Mouse (Mus musculus) forebrain, embryonic 10.5 days (tissue): ENCODE data around the gene Tnfrsf26. TPM values are rescaled to one million over a fixed set of nuclear protein-coding genes. Genes with fewer than 3 reads are reported as not detected.

Experiments
- DNase-seq: peaks from one replicate; pipeline ENCODE4 v3.0.0-alpha.2; 2017; ENCODE audit warnings: low spot score; ENCODE audit errors: extremely low spot score
- H3K27ac ChIP-seq: fragments of 300-500 bp; sonication (generic); 2 replicates; pipeline ENCODE4 v1.5.1; 2016; ENCODE audit warnings: mild to moderate bottlenecking
- H3K27me3 ChIP-seq: fragments of 300-500 bp; sonication (generic); 2 replicates; pipeline ENCODE4 v1.6.1; 2016; ENCODE audit warnings: mild to moderate bottlenecking; ENCODE audit not compliant: poor library complexity, severe bottlenecking
- H3K36me3 ChIP-seq: fragments of 300-500 bp; sonication (generic); replicated peaks from 2 replicates; pipeline ENCODE4 v1.6.1; 2016; ENCODE audit warnings: mild to moderate bottlenecking, moderate library complexity
- H3K4me1 ChIP-seq: fragments of 300-500 bp; sonication (generic); 2 replicates; pipeline ENCODE4 v1.6.1; 2016
- H3K4me3 ChIP-seq: fragments of 300-500 bp; sonication (generic); 2 replicates; pipeline ENCODE4 v1.5.1; 2016; ENCODE audit warnings: mild to moderate bottlenecking, moderate library complexity
- H3K9me3 ChIP-seq: fragments of 300-500 bp; sonication (generic); 2 replicates; pipeline ENCODE4 v1.6.1; 2016; ENCODE audit warnings: mild to moderate bottlenecking, moderate library complexity
- WGBS: fragments of 180-500 bp; shearing (Covaris S2); methylation state at CpG from one replicate; pipeline ENCODE4 v1.1.7; 2016; 5-methylcytosine and 5-hydroxymethylcytosine counted together
- microRNA-seq: library from miRNA; unstranded; fragments of <30 nt; microRNA quantifications from one replicate; pipeline ENCODE4, GENCODE M21; 2017
- polyA plus RNA-seq: library from polyadenylated mRNA; unstranded; fragments of >200 nt; fragmentation: Nextera tagmentation; extraction: Ambion mirVana; gene quantifications from 2 replicates; pipeline ENCODE4 v1.2.1, GENCODE M21; 2016

Tnfrsf26 gene
- polyA plus RNA-seq, 1 experiment from 2014 or later: 0.35 TPM

DNA sequence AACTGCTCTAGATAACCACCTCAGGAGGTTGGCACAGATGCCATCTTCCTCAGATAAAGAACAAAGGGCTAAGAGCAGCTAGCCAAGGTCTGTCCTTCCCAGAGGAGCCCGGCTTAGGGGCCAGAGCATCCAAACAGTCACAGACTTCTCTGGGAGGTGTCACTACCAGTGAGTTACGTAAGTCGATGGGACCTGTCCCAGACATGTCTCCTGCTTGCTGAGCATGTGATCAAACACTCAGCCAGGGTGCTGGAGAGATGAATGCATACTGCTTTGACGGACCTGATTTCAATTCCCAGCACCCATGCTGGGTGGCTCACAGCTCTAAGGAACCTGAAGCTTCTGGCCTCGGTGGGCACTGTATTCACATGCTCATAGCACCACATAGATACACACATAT lies 40.9 kb downstream of the Tnfrsf26 start:
- Histone ChIP-seq H3K4me3 (no peak overlapping the region), H3K36me3 (peaks cover 99% of the 10 kb centered on the region), H3K4me1 (no peaks in the 10 kb centered on the region), H3K27ac (no peak overlapping the region), H3K9me3 (no peaks in the 10 kb centered on the region), H3K27me3 (no peaks in the 10 kb centered on the region)
- DNase-seq: no peak
- 91% methylated on average over 5 of the region's 5 CpGs for WGBS

- no peak overlapping the region for H3K4me3 ChIP-seq
- H3K4me1 ChIP-seq: no peaks in the 10 kb centered on the region
- WGBS: 46% methylated on average over 3 of the region's 3 CpGs
- H3K27me3 ChIP-seq: no peaks in the 10 kb centered on the region
- no peak overlapping the region for H3K27ac ChIP-seq
- H3K36me3 ChIP-seq: peaks cover 98% of the 10 kb centered on the region
- no peaks in the 10 kb centered on the region for H3K9me3 ChIP-seq
- DNase-seq: peak; percentile 57
Observed at GRCm38 (mm10) chr7:143583956-143584355, 44.6 kb downstream of the Tnfrsf26 start.

- DNase-seq: no peak
- 91% methylated on average over 5 of the region's 5 CpGs for WGBS
- H3K27me3 ChIP-seq: no peaks in the 10 kb centered on the region
- peaks cover 98% of the 10 kb centered on the region for H3K36me3 ChIP-seq
- H3K27ac ChIP-seq: no peak overlapping the region
- no peak overlapping the region for H3K4me3 ChIP-seq
- H3K4me1 ChIP-seq: no peaks in the 10 kb centered on the region
- H3K9me3 ChIP-seq: no peaks in the 10 kb centered on the region
Observed at GRCm38 (mm10) chr7:143583025-143583424, 45.5 kb downstream of the Tnfrsf26 start.

- Histone ChIP-seq H3K27me3 (no peaks in the 10 kb centered on the region), H3K36me3 (peaks cover 100% of the 10 kb centered on the region), H3K9me3 (no peaks in the 10 kb centered on the region), H3K4me3 (no peak overlapping the region), H3K27ac (no peak overlapping the region), H3K4me1 (no peaks in the 10 kb centered on the region)
- no peak for DNase-seq
- 94% methylated on average over 11 of the region's 11 CpGs for WGBS
Observed at GRCm38 (mm10) chr7:143575751-143576150, 52.8 kb downstream of the Tnfrsf26 start.

- H3K27me3 ChIP-seq: no peaks in the 10 kb centered on the region
- H3K4me1 ChIP-seq: no peaks in the 10 kb centered on the region
- no peak overlapping the region for H3K27ac ChIP-seq
- no peaks in the 10 kb centered on the region for H3K9me3 ChIP-seq
- no peak overlapping the region for H3K4me3 ChIP-seq
- H3K36me3 ChIP-seq: peaks cover 100% of the 10 kb centered on the region
- WGBS: 91% methylated on average over 3 of the region's 3 CpGs
- no peak for DNase-seq
Observed at GRCm38 (mm10) chr7:143565648-143566039, 62.9 kb downstream of the Tnfrsf26 start.

DNA sequence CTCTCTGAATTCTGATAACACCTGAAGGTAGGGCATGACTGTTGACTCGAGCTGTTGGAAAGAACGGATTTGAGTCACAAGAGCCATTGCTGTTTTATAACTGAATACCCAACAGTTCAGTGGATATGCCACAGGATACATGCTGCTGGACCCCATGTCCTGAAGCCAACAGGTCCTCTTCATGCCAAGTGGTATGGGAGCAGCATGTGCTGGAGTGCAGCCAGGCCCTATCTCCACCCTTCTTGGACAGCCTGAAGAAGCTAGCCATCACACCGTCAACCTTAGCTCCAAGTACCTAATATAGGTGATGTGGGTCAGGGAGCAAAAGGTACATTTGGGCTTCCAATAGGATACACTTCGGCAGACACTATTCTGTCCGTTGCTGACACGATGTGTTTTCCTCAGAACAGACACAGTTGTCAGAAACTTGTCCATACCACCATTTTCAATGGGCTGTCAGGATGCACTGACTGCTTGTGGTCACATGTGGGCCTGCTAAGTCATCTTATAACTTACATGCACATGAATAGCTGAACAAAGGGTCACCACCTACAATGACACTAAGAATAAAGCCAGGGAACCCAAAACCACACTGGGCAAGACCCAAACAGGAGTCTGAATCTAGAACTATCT lies 63.4 kb downstream of the Tnfrsf26 start:
- peaks cover 100% of the 10 kb centered on the region for H3K36me3 ChIP-seq
- H3K27ac ChIP-seq: no peak overlapping the region
- H3K4me1 ChIP-seq: no peaks in the 10 kb centered on the region
- DNase-seq: no peak
- no peaks in the 10 kb centered on the region for H3K27me3 ChIP-seq
- WGBS: 93% methylated on average over 6 of the region's 6 CpGs
- H3K4me3 ChIP-seq: no peak overlapping the region
- H3K9me3 ChIP-seq: no peaks in the 10 kb centered on the region

- Histone ChIP-seq H3K9me3 (no peaks in the 10 kb centered on the region), H3K36me3 (peaks cover 100% of the 10 kb centered on the region), H3K27me3 (no peaks in the 10 kb centered on the region), H3K27ac (no peak overlapping the region), H3K4me1 (no peaks in the 10 kb centered on the region), H3K4me3 (no peak overlapping the region)
- DNase-seq: no peak
- WGBS: 95% methylated on average over 5 of the region's 5 CpGs
Observed at GRCm38 (mm10) chr7:143563787-143564186, 64.7 kb downstream of the Tnfrsf26 start.

Small RNAs within 50 kb of the gene (microRNA-seq; reads per million reads assigned to microRNA genes)
- gene Mir7064: not detected

Other genes starting within 250 kb of the Tnfrsf26 start
- gene Cdkn1c, start 167.7 kb downstream of the Tnfrsf26 start, polyA plus RNA-seq: 194 and 230 TPM in 2 replicates
- 0.43 TPM in 2 replicates for gene Slc22a18, start 155.0 kb downstream of the Tnfrsf26 start, polyA plus RNA-seq
- 0.96 and 1.4 TPM in 2 replicates for gene Phlda2, start 125.6 kb downstream of the Tnfrsf26 start, polyA plus RNA-seq
- gene Nap1l4, start 79.6 kb downstream of the Tnfrsf26 start, polyA plus RNA-seq: 375 and 396 TPM in 2 replicates
- gene Cars, start 28.6 kb downstream of the Tnfrsf26 start, polyA plus RNA-seq: 87.3 and 93.9 TPM in 2 replicates
- 10.1 TPM in 2 replicates for gene Tnfrsf22, start 20.9 kb upstream of the Tnfrsf26 start, polyA plus RNA-seq
- 0.09 and 0.15 TPM in 2 replicates for gene Tnfrsf23, start 57.1 kb upstream of the Tnfrsf26 start, polyA plus RNA-seq
- 8.9 and 9.4 TPM in 2 replicates for gene Osbpl5, start 128.3 kb upstream of the Tnfrsf26 start, polyA plus RNA-seq
- not detected in 2 replicates for gene Mrgprg, start 138.3 kb upstream of the Tnfrsf26 start, polyA plus RNA-seq
- gene Mrgpre, start 155.8 kb upstream of the Tnfrsf26 start, polyA plus RNA-seq: 1.4 and 1.5 TPM in 2 replicates
- 8.8 and 10.8 TPM in 2 replicates for gene Nadsyn1, start 194.1 kb upstream of the Tnfrsf26 start, polyA plus RNA-seq
- gene Dhcr7, start 194.4 kb upstream of the Tnfrsf26 start, polyA plus RNA-seq: 89.3 and 96.2 TPM in 2 replicates
- not detected in 2 replicates for gene Gm498, start 238.1 kb upstream of the Tnfrsf26 start, polyA plus RNA-seq